Mouse (Mus musculus): ENCODE data around the gene Ifna4. TPM values are rescaled to one million over a fixed set of nuclear protein-coding genes. Genes with fewer than 3 reads are reported as not detected.
A peak's percentile ranks its signal among the peaks of the same experiment; 100 is the strongest.
"Not testable (repeated sequence)": the region's sequence is repeated elsewhere in the genome, so short reads cannot be mapped to it uniquely, and the experiment has no call there.

Ifna4 gene
- not detected in 2 replicates for total RNA-seq (2017)

GRCm38 (mm10) chr4:88841438-88841911 is at the start of gene Ifna4:
Gene Ifna4, plus strand, starts transcription at chr4:88841861.
- ATAC-seq (replicated peaks; ENCODE audit: low read depth, poor library complexity, severe bottlenecking) = no peak

GRCm38 (mm10) chr4:88793936-88794675 is 47.6 kb upstream of the Ifna4 start, which contains the start of gene Gm13275:
Gene Gm13275, plus strand, starts transcription at chr4:88794487.
- not testable (repeated sequence) for ATAC-seq (replicated peaks; ENCODE audit: low read depth, poor library complexity, severe bottlenecking)

GRCm38 (mm10) chr4:88797097-88797496 is 44.6 kb upstream of the Ifna4 start, which contains the start of gene Gm13279:
Gene Gm13279, plus strand, starts transcription at chr4:88797397.
- ATAC-seq (replicated peaks; ENCODE audit: low read depth, poor library complexity, severe bottlenecking) = not testable (repeated sequence)

GRCm38 (mm10) chr4:88799365-88799764 is 42.3 kb upstream of the Ifna4 start, which contains the start of gene Gm13285:
Gene Gm13285, plus strand, starts transcription at chr4:88799665.
- not testable (repeated sequence) for ATAC-seq (replicated peaks; ENCODE audit: low read depth, poor library complexity, severe bottlenecking)

GRCm38 (mm10) chr4:88802954-88803353 is 38.7 kb upstream of the Ifna4 start, which contains the start of gene Gm13287:
Gene Gm13287, plus strand, starts transcription at chr4:88803254.
- ATAC-seq (replicated peaks; ENCODE audit: low read depth, poor library complexity, severe bottlenecking) = not testable (repeated sequence)

GRCm38 (mm10) chr4:88805231-88805630 is 36.4 kb upstream of the Ifna4 start, which contains the start of gene Gm13288:
Gene Gm13288, plus strand, starts transcription at chr4:88805531.
- not testable (repeated sequence) for ATAC-seq (replicated peaks; ENCODE audit: low read depth, poor library complexity, severe bottlenecking)

GRCm38 (mm10) chr4:88805761-88806160 is 35.9 kb upstream of the Ifna4 start:
- not testable (repeated sequence) for ATAC-seq (replicated peaks; ENCODE audit: low read depth, poor library complexity, severe bottlenecking)

- ATAC-seq (replicated peaks; ENCODE audit: low read depth, poor library complexity, severe bottlenecking) = no peak
Measured at GRCm38 (mm10) chr4:88815928-88816327, 25.7 kb upstream of the Ifna4 start, which contains the start of gene Ifna7. Gene Ifna7, plus strand, starts transcription at chr4:88816228.

- ATAC-seq (replicated peaks; ENCODE audit: low read depth, poor library complexity, severe bottlenecking) = no peak
Measured at GRCm38 (mm10) chr4:88819659-88820058, 22.0 kb upstream of the Ifna4 start, which contains the start of gene Ifna11. Gene Ifna11, plus strand, starts transcription at chr4:88819959.

- ATAC-seq (replicated peaks; ENCODE audit: low read depth, poor library complexity, severe bottlenecking) = no peak
Measured at GRCm38 (mm10) chr4:88822995-88823394, 18.7 kb upstream of the Ifna4 start.

- not testable (repeated sequence) for ATAC-seq (replicated peaks; ENCODE audit: low read depth, poor library complexity, severe bottlenecking)
Measured at GRCm38 (mm10) chr4:88827116-88827515, 14.5 kb upstream of the Ifna4 start, which contains the start of gene Ifna6. Gene Ifna6, plus strand, starts transcription at chr4:88827416.

GRCm38 (mm10) chr4:88830523-88830922 is 11.1 kb upstream of the Ifna4 start:
- no peak; the same call in 1 of the 2 replicates for ATAC-seq (replicated peaks; ENCODE audit: low read depth, poor library complexity, severe bottlenecking)

- ATAC-seq (replicated peaks; ENCODE audit: low read depth, poor library complexity, severe bottlenecking) = not testable (repeated sequence)
Measured at GRCm38 (mm10) chr4:88835225-88835624, 6.4 kb upstream of the Ifna4 start, which contains the start of gene Ifna5. Gene Ifna5, plus strand, starts transcription at chr4:88835525.

- ATAC-seq (replicated peaks; ENCODE audit: low read depth, poor library complexity, severe bottlenecking) = 0 out of 2 replicates have a peak, but pooled peaks have one; percentile 45
Measured at GRCm38 (mm10) chr4:88838828-88839227, 2.8 kb upstream of the Ifna4 start.

- ATAC-seq (replicated peaks; ENCODE audit: low read depth, poor library complexity, severe bottlenecking) = 0 out of 2 replicates have a peak, but pooled peaks have one; percentile 25
Measured at GRCm38 (mm10) chr4:88840058-88840457, 1.6 kb upstream of the Ifna4 start.

- no peak for ATAC-seq (replicated peaks; ENCODE audit: low read depth, poor library complexity, severe bottlenecking)
Measured at GRCm38 (mm10) chr4:88845334-88845733, 3.7 kb downstream of the Ifna4 start.

- ATAC-seq (replicated peaks; ENCODE audit: low read depth, poor library complexity, severe bottlenecking) = peak; percentile 65
Measured at GRCm38 (mm10) chr4:88849698-88850097, 8.0 kb downstream of the Ifna4 start, which contains the start of gene Ifna1. Gene Ifna1, plus strand, starts transcription at chr4:88850087.

- ATAC-seq (replicated peaks; ENCODE audit: low read depth, poor library complexity, severe bottlenecking) = no peak
Measured at GRCm38 (mm10) chr4:88851026-88851763, 9.5 kb downstream of the Ifna4 start.

- ATAC-seq (replicated peaks; ENCODE audit: low read depth, poor library complexity, severe bottlenecking) = peak; percentile 73
Measured at GRCm38 (mm10) chr4:88859214-88859613, 17.6 kb downstream of the Ifna4 start.

- ATAC-seq (replicated peaks; ENCODE audit: low read depth, poor library complexity, severe bottlenecking) = no peak
Measured at GRCm38 (mm10) chr4:88863309-88863708, 21.6 kb downstream of the Ifna4 start.

Measured in common myeloid progenitor, adult 5-6 weeks (primary cell).